Mouse (Mus musculus) neural tube, embryonic 14.5 days (tissue): ENCODE results near the gene Mrps27. TPM values are rescaled to one million over a fixed set of nuclear protein-coding genes. Genes with fewer than 3 reads are reported as not detected.

Source experiments
- ATAC-seq: fragments of 200-750 bp; cut with Nextera tagmentation; 2 replicates; pipeline ENCODE4 v1.8.0; 2017; ENCODE audit warnings: low read depth, mild to moderate bottlenecking, moderate TSS enrichment, moderate library complexity
- H3K27ac ChIP-seq: fragments of 300-500 bp; sonication (generic); 2 replicates; pipeline ENCODE4 v1.5.1; 2014; ENCODE audit warnings: low read depth, mild to moderate bottlenecking, control low read depth, low read length, moderate library complexity, mixed read lengths
- H3K27me3 ChIP-seq: fragments of 300-500 bp; sonication (generic); 2 replicates; pipeline ENCODE4 v1.6.1; 2014; ENCODE audit warnings: low read length; ENCODE audit not compliant: control insufficient read depth, insufficient read depth
- H3K36me3 ChIP-seq: fragments of 300-500 bp; sonication (generic); 2 replicates; pipeline ENCODE4 v1.6.1; 2014; ENCODE audit warnings: low read length, mixed read lengths; ENCODE audit not compliant: control insufficient read depth, insufficient read depth
- H3K4me1 ChIP-seq: fragments of 300-500 bp; sonication (generic); 2 replicates; pipeline ENCODE4 v1.6.1; 2014; ENCODE audit warnings: low read length; ENCODE audit not compliant: control insufficient read depth, insufficient read depth
- H3K4me2 ChIP-seq: fragments of 300-500 bp; sonication (generic); 2 replicates; pipeline ENCODE4 v1.6.1; 2014; ENCODE audit warnings: mild to moderate bottlenecking, low read depth, low read length, control low read depth
- H3K4me3 ChIP-seq: fragments of 300-500 bp; sonication (generic); 2 replicates; pipeline ENCODE4 v1.5.1; 2014; ENCODE audit warnings: low read depth, low read length, control low read depth, mixed read lengths
- H3K9ac ChIP-seq: fragments of 300-500 bp; sonication (generic); replicated peaks from 2 replicates; pipeline ENCODE4 v1.6.1; 2014; ENCODE audit warnings: low read depth, mild to moderate bottlenecking, control low read depth, low read length, mixed read lengths
- H3K9me3 ChIP-seq: fragments of 300-500 bp; sonication (generic); 2 replicates; pipeline ENCODE4 v1.6.1; 2016; ENCODE audit warnings: low read length; ENCODE audit not compliant: control insufficient read depth
- WGBS: fragments of 180-500 bp; shearing (Covaris S2); extraction: QIAGEN DNeasy Blood & Tissue Kit; methylation state at CpG from one replicate; pipeline ENCODE4 v1.1.7; 2014; 5-methylcytosine and 5-hydroxymethylcytosine counted together
- polyA plus RNA-seq: library from polyadenylated mRNA; unstranded; fragments of >200 nt; fragmentation: Nextera tagmentation; extraction: Ambion mirVana; gene quantifications from 2 replicates; pipeline ENCODE4 v1.2.1, GENCODE M21; 2014

Mrps27 gene
- polyA plus RNA-seq, 1 experiment from 2014 or later = 40.2 TPM

DNA sequence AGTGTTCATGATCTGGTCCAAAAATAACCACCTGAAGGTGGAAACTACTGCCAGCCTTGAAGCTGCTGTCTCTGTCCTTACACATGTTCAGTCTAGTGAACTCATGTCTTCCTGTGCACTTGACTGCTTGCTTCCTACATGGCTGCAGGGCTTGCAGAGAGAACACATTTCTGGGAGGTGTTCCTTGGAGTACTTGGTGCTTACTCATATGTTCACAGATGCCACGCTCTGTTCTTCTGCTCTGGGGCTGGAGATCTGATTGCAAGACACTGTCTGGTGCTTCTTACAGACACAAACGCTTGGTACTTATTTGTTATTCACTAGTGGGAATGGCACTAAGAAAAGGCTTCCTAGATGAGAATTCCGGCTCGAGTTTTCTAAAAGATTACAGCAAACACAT is 117.3 kb downstream of the Mrps27 start:
- Histone ChIP-seq H3K4me2 (no peak overlapping the region), H3K27me3 (no peaks in the 10 kb centered on the region), H3K9me3 (no peaks in the 10 kb centered on the region), H3K4me3 (no peak overlapping the region), H3K4me1 (0 out of 2 replicates have a peak, but pooled peaks cover 5% of the 10 kb centered on the region), H3K9ac (no peak overlapping the region), H3K36me3 (peaks cover 5% of the 10 kb centered on the region; the same call in 1 of the 2 replicates), H3K27ac (no peak overlapping the region)
- ATAC-seq = no peak
- WGBS = 94% methylated on average over 4 of the region's 4 CpGs

- Histone ChIP-seq H3K4me2 (no peak overlapping the region), H3K27ac (no peak overlapping the region), H3K4me3 (no peak overlapping the region), H3K36me3 (peaks cover 5% of the 10 kb centered on the region; the same call in 1 of the 2 replicates), H3K9ac (no peak overlapping the region), H3K4me1 (0 out of 2 replicates have a peak, but pooled peaks cover 4% of the 10 kb centered on the region), H3K9me3 (no peaks in the 10 kb centered on the region), H3K27me3 (no peaks in the 10 kb centered on the region)
- ATAC-seq = no peak
- 76% methylated on average over 4 of the region's 4 CpGs for WGBS
These were observed 120.0 kb downstream of the Mrps27 start for GRCm38 (mm10) chr13:99464551-99464950.

Other genes with a start within 250 kb of the Mrps27 start
- 0.62 and 0.94 TPM in 2 replicates for gene Zfp366, start 160.0 kb upstream of the Mrps27 start, polyA plus RNA-seq
- gene Ptcd2, start 81 bp upstream of the Mrps27 start, polyA plus RNA-seq = 61.4 and 62.1 TPM in 2 replicates
- gene Map1b, start 171.8 kb downstream of the Mrps27 start, polyA plus RNA-seq = 1,731 and 2,267 TPM in 2 replicates